Mouse (Mus musculus) limb, embryonic 13.5 days (tissue): ENCODE data around the gene Rfng. TPM values are rescaled to one million over a fixed set of nuclear protein-coding genes. Genes with fewer than 3 reads are reported as not detected.
A peak's percentile ranks its signal among the peaks of the same experiment; 100 is the strongest.

Experiments
- ATAC-seq: fragments of 200-750 bp; cut with Nextera tagmentation; 2 replicates; pipeline ENCODE4 v1.8.0; 2017; ENCODE audit warnings: low read depth, moderate number of reproducible peaks, moderate TSS enrichment; ENCODE audit not compliant: low FRiP score
- H3K27ac ChIP-seq: fragments of 300-500 bp; sonication (generic); 2 replicates; pipeline ENCODE4 v1.5.1; 2015; ENCODE audit warnings: inconsistent platforms, mild to moderate bottlenecking, moderate library complexity
- H3K27me3 ChIP-seq: fragments of 300-500 bp; sonication (generic); 2 replicates; pipeline ENCODE4 v1.6.1; 2015; ENCODE audit warnings: mild to moderate bottlenecking, inconsistent platforms
- H3K36me3 ChIP-seq: fragments of 300-500 bp; sonication (generic); 2 replicates; pipeline ENCODE4 v1.6.1; 2015; ENCODE audit warnings: inconsistent platforms, mild to moderate bottlenecking, moderate library complexity
- H3K4me1 ChIP-seq: fragments of 300-500 bp; sonication (generic); 2 replicates; pipeline ENCODE4 v1.6.1; 2015; ENCODE audit warnings: inconsistent platforms
- H3K4me2 ChIP-seq: fragments of 300-500 bp; sonication (generic); replicated peaks from 2 replicates; pipeline ENCODE4 v1.6.1; 2015; ENCODE audit warnings: inconsistent platforms, mild to moderate bottlenecking, moderate library complexity
- H3K4me3 ChIP-seq: fragments of 300-500 bp; sonication (generic); 2 replicates; pipeline ENCODE4 v1.5.1; 2015; ENCODE audit warnings: moderate library complexity, mild to moderate bottlenecking, inconsistent platforms
- H3K9ac ChIP-seq: fragments of 300-500 bp; sonication (generic); 2 replicates; pipeline ENCODE4 v1.6.1; 2015; ENCODE audit warnings: mild to moderate bottlenecking, inconsistent platforms
- H3K9me3 ChIP-seq: fragments of 300-500 bp; sonication (generic); 2 replicates; pipeline ENCODE4 v1.6.1; 2016; ENCODE audit warnings: inconsistent platforms
- WGBS: fragments of 180-500 bp; shearing (Covaris S2); methylation state at CpG from one replicate; pipeline ENCODE4 v1.1.7; 2015; 5-methylcytosine and 5-hydroxymethylcytosine counted together
- polyA plus RNA-seq: library from polyadenylated mRNA; unstranded; fragments of >200 nt; fragmentation: Nextera tagmentation; extraction: Ambion mirVana; gene quantifications from 2 replicates; pipeline ENCODE4 v1.2.1, GENCODE M21; 2015

Rfng gene
- polyA plus RNA-seq, 1 experiment from 2014 or later = 48.4 TPM

GRCm38 (mm10) chr11:120823551-120823947 lies 39.5 kb upstream of the Rfng start:
- Histone ChIP-seq H3K4me1 (peaks cover 35% of the 10 kb centered on the region), H3K4me2 (peak overlapping the region; percentile 98), H3K4me3 (peak overlapping the region; percentile 98), H3K27ac (peak overlapping the region; percentile 97), H3K9me3 (no peaks in the 10 kb centered on the region), H3K9ac (peak overlapping the region; percentile 97), H3K36me3 (peaks cover 45% of the 10 kb centered on the region), H3K27me3 (no peaks in the 10 kb centered on the region)
- peak; percentile 45 for ATAC-seq
- WGBS = under 1% methylated on average over 31 of the region's 40 CpGs

- no peaks in the 10 kb centered on the region for H3K27me3 ChIP-seq
- peak overlapping the region; percentile 98 for H3K4me3 ChIP-seq
- WGBS = under 1% methylated on average over 14 of the region's 14 CpGs
- peak overlapping the region; percentile 97 for H3K9ac ChIP-seq
- ATAC-seq = no peak
- peak overlapping the region; percentile 97 for H3K27ac ChIP-seq
- peak overlapping the region; percentile 98 for H3K4me2 ChIP-seq
- no peaks in the 10 kb centered on the region for H3K9me3 ChIP-seq
- peaks cover 51% of the 10 kb centered on the region for H3K36me3 ChIP-seq
- H3K4me1 ChIP-seq = peaks cover 35% of the 10 kb centered on the region
These were observed 39.0 kb upstream of the Rfng start for GRCm38 (mm10) chr11:120822831-120823550.

- Histone ChIP-seq H3K9me3 (no peaks in the 10 kb centered on the region), H3K9ac (peak overlapping the region; percentile 97), H3K4me1 (peaks cover 35% of the 10 kb centered on the region), H3K4me2 (peak overlapping the region; percentile 98), H3K36me3 (peaks cover 57% of the 10 kb centered on the region), H3K27me3 (no peaks in the 10 kb centered on the region), H3K27ac (no peak overlapping the region), H3K4me3 (peak overlapping the region; percentile 98)
- ATAC-seq = no peak
- 55% methylated on average over 4 of the region's 4 CpGs for WGBS
These were observed 38.3 kb upstream of the Rfng start for GRCm38 (mm10) chr11:120822321-120822720.

GRCm38 (mm10) chr11:120821076-120821922 lies 37.3 kb upstream of the Rfng start:
- no peak for ATAC-seq
- 84% methylated on average over 14 of the region's 14 CpGs for WGBS
- Histone ChIP-seq H3K4me3 (peak overlapping the region; percentile 98), H3K36me3 (peaks cover 66% of the 10 kb centered on the region), H3K9ac (peak overlapping the region; percentile 97), H3K4me2 (peak overlapping the region; percentile 98), H3K4me1 (peaks cover 35% of the 10 kb centered on the region), H3K9me3 (no peaks in the 10 kb centered on the region), H3K27ac (no peak overlapping the region), H3K27me3 (no peaks in the 10 kb centered on the region)

- Histone ChIP-seq H3K4me3 (no peak overlapping the region), H3K9me3 (no peaks in the 10 kb centered on the region), H3K4me1 (peaks cover 28% of the 10 kb centered on the region), H3K27ac (no peak overlapping the region), H3K9ac (0 out of 2 replicates have a peak overlapping the region, but pooled peaks have one; percentile 97), H3K4me2 (no peak overlapping the region), H3K36me3 (peaks cover 68% of the 10 kb centered on the region), H3K27me3 (no peaks in the 10 kb centered on the region)
- 92% methylated on average over 14 of the region's 14 CpGs for WGBS
- ATAC-seq = no peak
These were observed 36.5 kb upstream of the Rfng start for GRCm38 (mm10) chr11:120820546-120820945.

- 93% methylated on average over 6 of the region's 6 CpGs for WGBS
- H3K9ac ChIP-seq = no peak overlapping the region
- no peaks in the 10 kb centered on the region for H3K9me3 ChIP-seq
- H3K4me2 ChIP-seq = no peak overlapping the region
- ATAC-seq = no peak
- H3K36me3 ChIP-seq = peaks cover 78% of the 10 kb centered on the region
- no peak overlapping the region for H3K27ac ChIP-seq
- H3K27me3 ChIP-seq = no peaks in the 10 kb centered on the region
- H3K4me1 ChIP-seq = peaks cover 22% of the 10 kb centered on the region
- H3K4me3 ChIP-seq = no peak overlapping the region
These were observed 35.5 kb upstream of the Rfng start for GRCm38 (mm10) chr11:120819556-120819955.

- no peak overlapping the region for H3K4me2 ChIP-seq
- no peaks in the 10 kb centered on the region for H3K27me3 ChIP-seq
- ATAC-seq = no peak
- H3K36me3 ChIP-seq = peaks cover 91% of the 10 kb centered on the region
- no peak overlapping the region for H3K4me3 ChIP-seq
- H3K4me1 ChIP-seq = peaks cover 22% of the 10 kb centered on the region
- H3K9me3 ChIP-seq = no peaks in the 10 kb centered on the region
- H3K9ac ChIP-seq = no peak overlapping the region
- H3K27ac ChIP-seq = no peak overlapping the region
- WGBS = 97% methylated on average over 13 of the region's 13 CpGs
These were observed 34.2 kb upstream of the Rfng start for GRCm38 (mm10) chr11:120818251-120818650.

- ATAC-seq = no peak
- no peaks in the 10 kb centered on the region for H3K9me3 ChIP-seq
- WGBS = 89% methylated on average over 6 of the region's 6 CpGs
These were observed 33.4 kb upstream of the Rfng start for GRCm38 (mm10) chr11:120817358-120817757.

GRCm38 (mm10) chr11:120812068-120812467 lies 28.1 kb upstream of the Rfng start:
- H3K9ac ChIP-seq = no peak overlapping the region
- H3K9me3 ChIP-seq = no peaks in the 10 kb centered on the region
- H3K4me2 ChIP-seq = no peak overlapping the region
- 93% methylated on average over 16 of the region's 16 CpGs for WGBS
- H3K27ac ChIP-seq = no peak overlapping the region
- no peaks in the 10 kb centered on the region for H3K27me3 ChIP-seq
- no peak for ATAC-seq
- H3K4me3 ChIP-seq = no peak overlapping the region
- H3K4me1 ChIP-seq = no peaks in the 10 kb centered on the region
- H3K36me3 ChIP-seq = peaks cover 100% of the 10 kb centered on the region

More at GRCm38 (mm10) chr11:120817358-120817757, 33.4 kb upstream of the Rfng start:
- no peaks in the 10 kb centered on the region for H3K27me3 ChIP-seq
- H3K4me1 ChIP-seq = peaks cover 14% of the 10 kb centered on the region
- H3K9ac ChIP-seq = no peak overlapping the region
- no peak overlapping the region for H3K4me2 ChIP-seq
- H3K4me3 ChIP-seq = no peak overlapping the region
- no peak overlapping the region for H3K27ac ChIP-seq
- peaks cover 100% of the 10 kb centered on the region for H3K36me3 ChIP-seq

- Histone ChIP-seq H3K9ac (no peak overlapping the region), H3K4me2 (no peak overlapping the region), H3K27ac (no peak overlapping the region), H3K4me1 (no peaks in the 10 kb centered on the region), H3K27me3 (no peaks in the 10 kb centered on the region), H3K4me3 (no peak overlapping the region), H3K36me3 (peaks cover 80% of the 10 kb centered on the region), H3K9me3 (no peaks in the 10 kb centered on the region)
- no peak for ATAC-seq
- 93% methylated on average over 12 of the region's 12 CpGs for WGBS
These were observed 24.0 kb upstream of the Rfng start for GRCm38 (mm10) chr11:120808010-120808409.

GRCm38 (mm10) chr11:120805375-120806298 lies 21.6 kb upstream of the Rfng start:
- ATAC-seq = no peak
- WGBS = 83% methylated on average over 7 of the region's 7 CpGs
- no peak overlapping the region for H3K9ac ChIP-seq
- H3K4me1 ChIP-seq = no peaks in the 10 kb centered on the region; the same call in 1 of the 2 replicates
- no peak overlapping the region for H3K27ac ChIP-seq
- no peaks in the 10 kb centered on the region for H3K27me3 ChIP-seq
- peaks cover 56% of the 10 kb centered on the region for H3K36me3 ChIP-seq
- no peak overlapping the region for H3K4me3 ChIP-seq
- H3K9me3 ChIP-seq = no peaks in the 10 kb centered on the region
- H3K4me2 ChIP-seq = no peak overlapping the region
